In the genomic region with DNA sequence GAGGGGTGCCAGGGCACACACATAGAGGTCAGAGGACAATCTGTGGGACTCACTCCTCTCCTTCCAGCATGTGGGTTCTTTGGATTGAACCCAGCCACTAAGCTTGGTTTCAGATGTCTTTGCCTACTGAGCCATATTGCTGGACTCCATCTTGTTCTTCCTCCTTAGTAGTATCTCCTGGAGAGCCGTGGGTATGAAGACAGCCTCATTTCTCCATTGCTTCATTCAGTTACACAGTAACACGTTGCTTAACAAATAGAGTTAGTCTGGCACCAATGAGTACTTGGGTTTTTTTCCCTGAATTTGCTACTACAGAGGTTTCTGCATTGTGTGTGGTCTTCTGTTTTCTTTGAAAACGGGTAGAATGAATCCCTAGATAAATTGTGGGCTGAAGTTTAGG, we compare ENCODE assay signal across 26 mouse cellular contexts.
"Had no signal": no experiment of that assay in that cellular context is flagged by ENCODE, and none has a peak within 500 bp of the region (broad histone marks: within the 10 kb centered on the region; RNA-seq: fewer than 3 reads in every experiment).

No protein-coding gene starts in this region.

- H3K27me3 ChIP-seq: heart, embryonic 13.5 days; heart, embryonic 15.5 days; hindbrain, embryonic 13.5 days; hindbrain, embryonic 15.5 days; kidney, embryonic 15.5 days; limb, embryonic 12.5 days had no signal

- H3K27ac ChIP-seq: gastrocnemius, adult 2 months; heart, adult 2 months; heart, embryonic 13.5 days; heart, embryonic 15.5 days; hindbrain, embryonic 13.5 days; hindbrain, embryonic 15.5 days; hindbrain, postnatal 0 days; kidney, embryonic 15.5 days; kidney, postnatal 0 days; layer of hippocampus, adult 2 months; left cerebral cortex, adult 2 months; limb, embryonic 10.5 days; limb, embryonic 12.5 days had no signal

- H3K9me3 ChIP-seq: heart, embryonic 13.5 days; heart, embryonic 15.5 days; hindbrain, embryonic 13.5 days; hindbrain, embryonic 15.5 days; kidney, embryonic 15.5 days; limb, embryonic 10.5 days; limb, embryonic 12.5 days had no signal

- H3K4me2 ChIP-seq: heart, embryonic 11.5 days; heart, embryonic 13.5 days; heart, embryonic 15.5 days; hindbrain, embryonic 13.5 days; hindbrain, embryonic 15.5 days; kidney, embryonic 15.5 days; limb, embryonic 12.5 days had no signal

- ATAC-seq: hindbrain, postnatal 0 days; intestine, embryonic 16.5 days had no signal

- DNase-seq: gastrocnemius, adult 2 months; gastrocnemius, postnatal 10 days; gastrocnemius, postnatal 25 days; heart, adult 11 months; heart, adult 2 months; heart, postnatal 14 days; heart, postnatal 36 days; kidney, adult 11 months; kidney, adult 2 months; kidney, adult 9 months; kidney, postnatal 14 days; kidney, postnatal 36 days; liver had no signal

- H3K4me1 ChIP-seq: hindbrain, embryonic 13.5 days; hindbrain, embryonic 15.5 days; limb, embryonic 10.5 days; limb, embryonic 12.5 days had no signal

- H3K9ac ChIP-seq: heart, embryonic 13.5 days; heart, embryonic 15.5 days; hindbrain, embryonic 13.5 days; hindbrain, embryonic 15.5 days; kidney, embryonic 15.5 days; limb, embryonic 12.5 days had no signal

- H3K4me3 ChIP-seq: gastrocnemius, adult 2 months; heart, adult 2 months; heart, embryonic 13.5 days; heart, embryonic 15.5 days; hindbrain, embryonic 13.5 days; hindbrain, embryonic 15.5 days; kidney, embryonic 15.5 days; layer of hippocampus, adult 2 months; left cerebral cortex, adult 2 months; limb, embryonic 10.5 days; limb, embryonic 12.5 days had no signal

- H3K36me3 ChIP-seq: heart, embryonic 13.5 days; heart, embryonic 15.5 days; hindbrain, embryonic 13.5 days; hindbrain, embryonic 15.5 days; kidney, embryonic 15.5 days; limb, embryonic 10.5 days; limb, embryonic 12.5 days had no signal
